Mouse (Mus musculus) liver, embryonic 15.5 days (tissue): ENCODE measurements at regions not wholly inside any gene's neighbourhood (a gene's known extent, or its start where the extent isn't known, plus 50 kb on each side); places are given as distances from the start of the nearest gene placed in this dataset.
"Not testable (repeated sequence)": the region's sequence is repeated elsewhere in the genome, so short reads cannot be mapped to it uniquely, and the experiment has no call there.

Experiments used
- ATAC-seq: fragments of 200-750 bp; cut with Nextera tagmentation; 2 replicates; pipeline ENCODE4 v1.8.0; 2017; ENCODE audit warnings: moderate number of reproducible peaks, mild to moderate bottlenecking, moderate library complexity; ENCODE audit not compliant: insufficient read depth
- H3K27ac ChIP-seq: fragments of 300-500 bp; sonication (generic); replicated peaks from 2 replicates; pipeline ENCODE4 v1.5.1; 2015; ENCODE audit warnings: mild to moderate bottlenecking, inconsistent platforms
- H3K27me3 ChIP-seq: fragments of 300-500 bp; sonication (generic); 2 replicates; pipeline ENCODE4 v1.6.1; 2015; ENCODE audit warnings: mild to moderate bottlenecking, inconsistent platforms
- H3K36me3 ChIP-seq: fragments of 300-500 bp; sonication (generic); replicated peaks from 2 replicates; pipeline ENCODE4 v1.6.1; 2015; ENCODE audit warnings: moderate library complexity, mild to moderate bottlenecking, inconsistent platforms
- H3K4me1 ChIP-seq: fragments of 300-500 bp; sonication (generic); replicated peaks from 2 replicates; pipeline ENCODE4 v1.6.1; 2015; ENCODE audit warnings: inconsistent platforms
- H3K4me2 ChIP-seq: fragments of 300-500 bp; sonication (generic); 2 replicates; pipeline ENCODE4 v1.6.1; 2015; ENCODE audit warnings: moderate library complexity, mild to moderate bottlenecking, inconsistent platforms
- H3K4me3 ChIP-seq: fragments of 300-500 bp; sonication (generic); replicated peaks from 2 replicates; pipeline ENCODE4 v1.5.1; 2015; ENCODE audit warnings: mild to moderate bottlenecking, inconsistent platforms
- H3K9ac ChIP-seq: fragments of 300-500 bp; sonication (generic); 2 replicates; pipeline ENCODE4 v1.6.1; 2015; ENCODE audit warnings: moderate library complexity, mild to moderate bottlenecking, inconsistent platforms
- H3K9me3 ChIP-seq: fragments of 300-500 bp; sonication (generic); replicated peaks from 2 replicates; pipeline ENCODE4 v1.6.1; 2016; ENCODE audit warnings: inconsistent platforms
- WGBS: fragments of 180-500 bp; shearing (Covaris S2); methylation state at CpG from one replicate; pipeline ENCODE4 v1.1.7; 2015; ENCODE audit warnings: mixed read lengths; ENCODE audit not compliant: insufficient replicate concordance; 5-methylcytosine and 5-hydroxymethylcytosine counted together

DNA sequence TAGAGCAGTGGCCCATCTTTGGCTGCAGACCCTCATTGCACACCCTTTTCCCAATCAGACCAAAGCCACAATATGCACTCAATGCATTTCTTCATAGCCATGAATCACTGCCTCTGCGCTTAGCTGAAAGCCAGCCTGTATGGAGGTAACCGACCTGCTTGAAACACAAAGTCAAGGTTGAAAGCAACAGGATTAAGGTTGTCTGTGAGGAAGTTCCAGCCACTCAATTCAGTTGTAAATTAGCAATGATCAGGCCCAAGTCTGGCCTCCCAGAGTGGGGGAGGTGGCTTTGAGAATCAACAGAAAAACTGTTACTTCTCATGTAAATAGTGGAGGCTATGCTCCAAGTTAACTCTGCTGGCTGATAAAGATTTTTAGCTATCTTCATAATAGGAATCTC is 1008.9 kb downstream of the 4930447A16Rik start:
- not testable (repeated sequence) for H3K4me2 ChIP-seq, H3K36me3 ChIP-seq, H3K4me1 ChIP-seq, H3K27me3 ChIP-seq, ATAC-seq, H3K9ac ChIP-seq, H3K4me3 ChIP-seq, H3K27ac ChIP-seq, H3K9me3 ChIP-seq
- 80% methylated on average over 2 of the region's 2 CpGs for WGBS
